In genomic region chr15:27466131-27467080, GRCm38 (mm10) we compare ENCODE assay signal across 8 mouse cellular contexts. TPM values are rescaled to one million over a fixed set of nuclear protein-coding genes. Genes with fewer than 3 reads are reported as not detected.
DNase-seq lines count a peak whose midpoint lies in the region; ATAC-seq lines count a peak whose summit lies in the region.

Gene Ank (plus strand): TSS chr15:27466677.

- no peaks in the 10 kb centered on the region for H3K9me3 ChIP-seq in embryonic facial prominence, embryonic 12.5 days
- H3K9me3 ChIP-seq in limb, embryonic 11.5 days (ENCODE audit: control insufficient read depth, low read length) = no peaks in the 10 kb centered on the region
- no peaks in the 10 kb centered on the region for H3K9me3 ChIP-seq in midbrain, embryonic 12.5 days

- H3K4me1 ChIP-seq in embryonic facial prominence, embryonic 12.5 days = peaks cover 9% of the 10 kb centered on the region
- no peaks in the 10 kb centered on the region for H3K4me1 ChIP-seq in limb, embryonic 11.5 days (ENCODE audit: control insufficient read depth, insufficient read depth, low read length)
- peaks cover 11% of the 10 kb centered on the region for H3K4me1 ChIP-seq in midbrain, embryonic 12.5 days

- H3K36me3 ChIP-seq in embryonic facial prominence, embryonic 12.5 days = no peaks in the 10 kb centered on the region
- no peaks in the 10 kb centered on the region for H3K36me3 ChIP-seq in limb, embryonic 11.5 days (ENCODE audit: control insufficient read depth, insufficient read depth, low read length)
- H3K36me3 ChIP-seq in midbrain, embryonic 12.5 days = no peaks in the 10 kb centered on the region

- DNase-seq in adrenal gland, postnatal 14 days = peak; percentile 89
- peak; percentile 99 for DNase-seq in heart, adult 11 months
- peak; percentile 66 for DNase-seq in kidney, adult 11 months
- peak; percentile 78 for DNase-seq in limb, embryonic 11.5 days (ENCODE audit: low spot score)
- peak; percentile 82 for DNase-seq in right cerebral cortex, postnatal 4 days
- peak; percentile 77 for DNase-seq in yolk sac, embryonic 10.5 days (ENCODE audit: low spot score)

- H3K9ac ChIP-seq in embryonic facial prominence, embryonic 12.5 days = peak within 1 kb of the TSS; percentile 77
- peak within 1 kb of the TSS; percentile 78 for H3K9ac ChIP-seq in limb, embryonic 11.5 days (ENCODE audit: low read length)
- H3K9ac ChIP-seq in midbrain, embryonic 12.5 days (replicated peaks) = peak within 1 kb of the TSS; percentile 80

- H3K4me2 ChIP-seq in embryonic facial prominence, embryonic 12.5 days (replicated peaks) = peak within 1 kb of the TSS; percentile 85
- peak within 1 kb of the TSS; percentile 86 for H3K4me2 ChIP-seq in limb, embryonic 11.5 days (ENCODE audit: low read depth, severe bottlenecking)
- H3K4me2 ChIP-seq in midbrain, embryonic 12.5 days (replicated peaks) = peak within 1 kb of the TSS; percentile 68

- WGBS in embryonic facial prominence, embryonic 12.5 days = under 1% methylated on average over 82 of the region's 120 CpGs
- WGBS in limb, embryonic 11.5 days = under 1% methylated on average over 83 of the region's 120 CpGs
- WGBS in midbrain, embryonic 12.5 days = under 1% methylated on average over 61 of the region's 120 CpGs

- peak within 1 kb of the TSS; percentile 69 for H3K4me3 ChIP-seq in embryonic facial prominence, embryonic 12.5 days
- peak within 1 kb of the TSS; percentile 57 for H3K4me3 ChIP-seq in limb, embryonic 11.5 days (ENCODE audit: low read depth, low read length)
- H3K4me3 ChIP-seq in midbrain, embryonic 12.5 days = peak within 1 kb of the TSS; percentile 72

- no peaks in the 10 kb centered on the region for H3K27me3 ChIP-seq in embryonic facial prominence, embryonic 12.5 days
- H3K27me3 ChIP-seq in limb, embryonic 11.5 days (ENCODE audit: control insufficient read depth, insufficient read depth, low read length) = no peaks in the 10 kb centered on the region
- peaks cover 3% of the 10 kb centered on the region; the same call in 1 of the 2 replicates for H3K27me3 ChIP-seq in midbrain, embryonic 12.5 days

- H3K27ac ChIP-seq in embryonic facial prominence, embryonic 12.5 days = peak within 1 kb of the TSS; percentile 75
- no peak within 1 kb of the TSS for H3K27ac ChIP-seq in limb, embryonic 11.5 days (replicated peaks; ENCODE audit: low read depth, low read length)
- peak within 1 kb of the TSS; percentile 83 for H3K27ac ChIP-seq in midbrain, embryonic 12.5 days (replicated peaks)

- ATAC-seq in embryonic facial prominence, embryonic 12.5 days (ENCODE audit: insufficient number of reproducible peaks, insufficient read depth, low FRiP score, low TSS enrichment) = peak; percentile 88
- ATAC-seq in limb, embryonic 11.5 days (ENCODE audit: insufficient number of reproducible peaks, low FRiP score, low TSS enrichment, low read depth) = peak; percentile 71
- peak; percentile 90 for ATAC-seq in midbrain, embryonic 12.5 days (ENCODE audit: low FRiP score, low read depth)

RNA-seq across cellular contexts. Expression of gene Ank, which starts in this region (rescaled TPM):
- 30.2 and 34.6 TPM in 2 replicates for total RNA-seq in adrenal gland, postnatal 14 days (2021)
- polyA plus RNA-seq in embryonic facial prominence, embryonic 12.5 days (2016; fragmentation: Nextera tagmentation; extraction: Ambion mirVana) = 9.7 and 9.8 TPM in 2 replicates
- polyA plus RNA-seq in limb, embryonic 11.5 days (2014; fragmentation: Nextera tagmentation; extraction: Ambion mirVana) = 2.9 and 3.4 TPM in 2 replicates
- polyA plus RNA-seq in midbrain, embryonic 12.5 days (2016; fragmentation: Nextera tagmentation; extraction: Ambion mirVana) = 10.4 and 12.5 TPM in 2 replicates
